Mouse (Mus musculus) cerebellum, postnatal 25 days (tissue): ENCODE data around the gene Acot4.
A peak's percentile ranks its signal among the peaks of the same experiment; 100 is the strongest.
"Not testable (repeated sequence)": the region's sequence is repeated elsewhere in the genome, so short reads cannot be mapped to it uniquely, and the experiment has no call there.

Experiments used
- DNase-seq, 2 experiments: peaks; one replicate each; pipeline ENCODE4 v3.0.0; 2021; ENCODE audit warnings: mixed read lengths in 2 of 2

Acot4 gene

GRCm38 (mm10) chr12:84032854-84033253, 5.3 kb upstream of the Acot4 start:
- DNase-seq = no peak

- DNase-seq = not testable (repeated sequence)
These were observed 4.9 kb upstream of the Acot4 start for GRCm38 (mm10) chr12:84033302-84033701.

GRCm38 (mm10) chr12:84034108-84034507, 4.1 kb upstream of the Acot4 start:
- DNase-seq = no peak

GRCm38 (mm10) chr12:84038691-84039111, 522 bp downstream of the Acot4 start, which contains the start of gene Gm49366:
Gm49366 (plus strand) TSS chr12:84038935.
- DNase-seq = peak; percentile 60 to 65

GRCm38 (mm10) chr12:84042248-84042647, 4.1 kb downstream of the Acot4 start:
- DNase-seq = no peak

GRCm38 (mm10) chr12:84044045-84044444, 5.9 kb downstream of the Acot4 start:
- DNase-seq = no peak

- no peak for DNase-seq
These were observed 8.7 kb downstream of the Acot4 start for GRCm38 (mm10) chr12:84046906-84047305.

GRCm38 (mm10) chr12:84050744-84051143, 12.6 kb downstream of the Acot4 start:
- not testable (repeated sequence) for DNase-seq

- no peak for DNase-seq
These were observed 13.8 kb downstream of the Acot4 start, which contains the start of gene Acot3 for GRCm38 (mm10) chr12:84051937-84052474. Acot3 (plus strand) TSS chr12:84052144.

GRCm38 (mm10) chr12:84052609-84053008, 14.4 kb downstream of the Acot4 start:
- DNase-seq = no peak

- peak; percentile 25 to 33 for DNase-seq
These were observed 15.0 kb downstream of the Acot4 start for GRCm38 (mm10) chr12:84053173-84053572.

GRCm38 (mm10) chr12:84053679-84054391, 15.7 kb downstream of the Acot4 start:
- peak; percentile 29 to 48 for DNase-seq

GRCm38 (mm10) chr12:84060946-84061345, 22.8 kb downstream of the Acot4 start:
- DNase-seq = peak in 1 of 2 experiments; percentile 9

- no peak for DNase-seq
These were observed 24.2 kb downstream of the Acot4 start for GRCm38 (mm10) chr12:84062336-84062735.

- peak; percentile 13 to 42 for DNase-seq
These were observed 25.0 kb downstream of the Acot4 start for GRCm38 (mm10) chr12:84063228-84063627.

GRCm38 (mm10) chr12:84063833-84064232, 25.7 kb downstream of the Acot4 start:
- no peak for DNase-seq

- DNase-seq = no peak
These were observed 26.4 kb downstream of the Acot4 start for GRCm38 (mm10) chr12:84064621-84065020.

GRCm38 (mm10) chr12:84067752-84068151, 29.6 kb downstream of the Acot4 start:
- no peak for DNase-seq

- no peak for DNase-seq
These were observed 30.1 kb downstream of the Acot4 start for GRCm38 (mm10) chr12:84068296-84068695.

- no peak for DNase-seq
These were observed 30.8 kb downstream of the Acot4 start, which contains the start of gene Acot5 for GRCm38 (mm10) chr12:84068986-84069385. Acot5 (plus strand) TSS chr12:84069325.

- DNase-seq = peak; percentile 53 to 60
These were observed 31.4 kb downstream of the Acot4 start for GRCm38 (mm10) chr12:84069582-84069981.

GRCm38 (mm10) chr12:84071696-84072095, 33.5 kb downstream of the Acot4 start:
- no peak for DNase-seq

- no peak for DNase-seq
These were observed 39.3 kb downstream of the Acot4 start for GRCm38 (mm10) chr12:84077371-84077990.

- DNase-seq = no peak
These were observed 45.7 kb downstream of the Acot4 start for GRCm38 (mm10) chr12:84083842-84084241.
